Mouse (Mus musculus) MEL (cell line): Measurements from ENCODE around the gene AW549877. TPM values are rescaled to one million over a fixed set of nuclear protein-coding genes. Genes with fewer than 3 reads are reported as not detected.

Experiments used
- DNase-seq: peaks from one replicate; pipeline ENCODE4 v3.0.0; 2011; ENCODE audit warnings: low read depth, low spot score
- H3K27ac ChIP-seq: 2 replicates; pipeline ENCODE4 v1.5.1; 2012; ENCODE audit warnings: low read depth, mild to moderate bottlenecking, control low read depth, low read length, moderate library complexity; ENCODE audit not compliant: control insufficient read depth
- H3K27me3 ChIP-seq, 2 experiments: fragments of 150-350 bp in 1 of 2; sonication (generic) in 1 of 2; 2 replicates each; pipeline ENCODE4 v1.6.1; 2012; ENCODE audit warnings: low read length in 2 of 2, mild to moderate bottlenecking in 2 of 2, improper control_type of control experiment in 1 of 2, moderate library complexity in 1 of 2; ENCODE audit not compliant: insufficient read depth in 2 of 2, control insufficient read depth in 1 of 2
- H3K36me3 ChIP-seq, 2 experiments: 2 replicates each; pipeline ENCODE4 v1.6.1; 2012 to 2014; ENCODE audit warnings: low read length in 2 of 2, improper control_type of control experiment in 1 of 2, inconsistent platforms in 1 of 2, mild to moderate bottlenecking in 1 of 2; ENCODE audit not compliant: insufficient read depth in 2 of 2, control insufficient read depth in 1 of 2
- H3K4me1 ChIP-seq, 2 experiments: fragments of 150-350 bp in 1 of 2; sonication (generic) in 1 of 2; 2 replicates each; pipeline ENCODE4 v1.6.1; 2012; ENCODE audit warnings: low read length in 2 of 2, improper control_type of control experiment in 1 of 2, mild to moderate bottlenecking in 1 of 2; ENCODE audit not compliant: insufficient read depth in 2 of 2, control insufficient read depth in 1 of 2
- H3K4me3 ChIP-seq, 2 experiments: fragments of 150-350 bp in 1 of 2; sonication (generic) in 1 of 2; 2 replicates each; pipeline ENCODE4 v1.5.1; 2012; ENCODE audit warnings: low read depth in 2 of 2, low read length in 2 of 2, mild to moderate bottlenecking in 2 of 2, moderate library complexity in 2 of 2, control low read depth in 1 of 2, improper control_type of control experiment in 1 of 2; ENCODE audit not compliant: control insufficient read depth in 1 of 2, insufficient read depth in 1 of 2
- H3K79me2 ChIP-seq: 2 replicates; pipeline ENCODE4 v1.6.1; 2012; ENCODE audit warnings: mild to moderate bottlenecking, low read length, moderate library complexity; ENCODE audit not compliant: control insufficient read depth, poor library complexity, insufficient read depth
- H3K9ac ChIP-seq: 2 replicates; pipeline ENCODE4 v1.6.1; 2012; ENCODE audit warnings: low read depth, mild to moderate bottlenecking, control low read depth, low read length, moderate library complexity; ENCODE audit not compliant: control insufficient read depth, poor library complexity, severe bottlenecking
- H3K9me3 ChIP-seq: fragments of 150-350 bp; sonication (generic); replicated peaks from 2 replicates; pipeline ENCODE4 v1.6.1; 2012; ENCODE audit warnings: mild to moderate bottlenecking, low read length, improper control_type of control experiment, moderate library complexity; ENCODE audit not compliant: insufficient read depth
- CHD2 ChIP-seq: IDR thresholded peaks from 2 replicates; pipeline ENCODE4 v1.6.1; 2011; ENCODE audit warnings: low read length, improper control_type of control experiment
- CTCF ChIP-seq, 3 experiments: IDR thresholded peaks in 2 of 3; conservative IDR thresholded peaks in 1 of 3; 2 replicates each; pipeline ENCODE4 v1.5.1; 2011 to 2012; ENCODE audit warnings: low read length in 3 of 3, low read depth in 2 of 3, mild to moderate bottlenecking in 2 of 3, improper control_type of control experiment in 1 of 3, inconsistent platforms in 1 of 3, mixed read lengths in 1 of 3, moderate library complexity in 1 of 3; ENCODE audit not compliant: control insufficient read depth in 1 of 3, insufficient read depth in 1 of 3, poor library complexity in 1 of 3, severe bottlenecking in 1 of 3
- E2F4 ChIP-seq: IDR thresholded peaks from 2 replicates; pipeline ENCODE4 v1.6.1; 2011; ENCODE audit warnings: low read depth, low read length, improper control_type of control experiment, borderline replicate concordance
- ELF1 ChIP-seq: IDR thresholded peaks from 2 replicates; pipeline ENCODE4 v1.6.1; 2014; ENCODE audit warnings: low read depth, mild to moderate bottlenecking, inconsistent platforms, low read length, improper control_type of control experiment, moderate library complexity
- EP300 ChIP-seq, 2 experiments: IDR thresholded peaks; 2 replicates each; pipeline ENCODE4 v1.6.1; 2011; ENCODE audit warnings: improper control_type of control experiment in 2 of 2, low read length in 2 of 2, low read depth in 1 of 2, mild to moderate bottlenecking in 1 of 2
- ETS1 ChIP-seq: IDR thresholded peaks from 2 replicates; pipeline ENCODE4 v1.6.1; 2012; ENCODE audit warnings: low read depth, mild to moderate bottlenecking, inconsistent platforms, low read length, improper control_type of control experiment, moderate library complexity
- GABPA ChIP-seq: IDR thresholded peaks from 2 replicates; pipeline ENCODE4 v1.6.1; 2012; ENCODE audit warnings: low read depth, mild to moderate bottlenecking, inconsistent platforms, low read length, improper control_type of control experiment, moderate library complexity
- GATA1 ChIP-seq: IDR thresholded peaks from 2 replicates; pipeline ENCODE4 v1.6.1; 2011; ENCODE audit warnings: low read depth, low read length, improper control_type of control experiment
- HCFC1 ChIP-seq: IDR thresholded peaks from 2 replicates; pipeline ENCODE4 v1.6.1; 2012; ENCODE audit warnings: low read depth, mild to moderate bottlenecking, inconsistent platforms, low read length, improper control_type of control experiment, moderate library complexity
- JUND ChIP-seq: IDR thresholded peaks from 2 replicates; pipeline ENCODE4 v1.6.1; 2011; ENCODE audit warnings: low read depth, mild to moderate bottlenecking, improper control_type of control experiment, low read length
- KAT2A ChIP-seq: conservative IDR thresholded peaks from 2 replicates; pipeline ENCODE4 v1.6.1; 2012; ENCODE audit warnings: low read depth, low read length, improper control_type of control experiment, inconsistent platforms
- MAFK ChIP-seq: IDR thresholded peaks from 2 replicates; pipeline ENCODE4 v1.6.1; 2011; ENCODE audit warnings: low read depth, mild to moderate bottlenecking, low read length, improper control_type of control experiment, borderline replicate concordance
- MAX ChIP-seq: IDR thresholded peaks from 2 replicates; pipeline ENCODE4 v1.6.1; 2011; ENCODE audit warnings: low read length, improper control_type of control experiment
- MAZ ChIP-seq: IDR thresholded peaks from 2 replicates; pipeline ENCODE4 v1.6.1; 2012; ENCODE audit warnings: low read depth, mild to moderate bottlenecking, inconsistent platforms, low read length, improper control_type of control experiment
- MEF2A ChIP-seq: IDR thresholded peaks from 2 replicates; pipeline ENCODE4 v1.6.1; 2014; ENCODE audit warnings: low read depth, mild to moderate bottlenecking, inconsistent platforms, low read length, improper control_type of control experiment; ENCODE audit not compliant: poor library complexity, insufficient replicate concordance, severe bottlenecking; ENCODE audit errors: extremely low read depth
- MXI1 ChIP-seq: IDR thresholded peaks from 2 replicates; pipeline ENCODE4 v1.6.1; 2011; ENCODE audit warnings: mild to moderate bottlenecking, low read depth, low read length, improper control_type of control experiment
- MYB ChIP-seq: IDR thresholded peaks from 2 replicates; pipeline ENCODE4 v1.6.1; 2011; ENCODE audit warnings: mild to moderate bottlenecking, low read depth, low read length, improper control_type of control experiment
- MYC ChIP-seq: IDR thresholded peaks from 2 replicates; pipeline ENCODE4 v1.6.1; 2011; ENCODE audit warnings: low read depth, mild to moderate bottlenecking, low read length, improper control_type of control experiment, moderate library complexity
- NELFE ChIP-seq: IDR thresholded peaks from 2 replicates; pipeline ENCODE4 v1.6.1; 2011; ENCODE audit warnings: low read depth, low read length, improper control_type of control experiment
- POLR2A ChIP-seq, 2 experiments: IDR thresholded peaks; 2 replicates each; pipeline ENCODE4 v1.6.1; 2011 to 2012; ENCODE audit warnings: low read length in 2 of 2, mild to moderate bottlenecking in 2 of 2, control low read depth in 1 of 2, improper control_type of control experiment in 1 of 2, low read depth in 1 of 2, moderate library complexity in 1 of 2; ENCODE audit not compliant: control insufficient read depth in 1 of 2, insufficient read depth in 1 of 2, poor library complexity in 1 of 2
- POLR2AphosphoS2 ChIP-seq: IDR thresholded peaks from 2 replicates; pipeline ENCODE4 v1.6.1; 2011; ENCODE audit warnings: low read length, improper control_type of control experiment
- POLR2AphosphoS5 ChIP-seq: IDR thresholded peaks from 2 replicates; pipeline ENCODE4 v1.6.1; 2012; ENCODE audit warnings: low read depth, borderline replicate concordance, mild to moderate bottlenecking, inconsistent platforms, low read length, moderate library complexity, mixed read lengths
- RAD21 ChIP-seq: IDR thresholded peaks from 2 replicates; pipeline ENCODE4 v1.6.1; 2011; ENCODE audit warnings: mild to moderate bottlenecking, low read depth, low read length, improper control_type of control experiment
- RCOR1 ChIP-seq: IDR thresholded peaks from 2 replicates; pipeline ENCODE4 v1.6.1; 2012; ENCODE audit warnings: low read depth, mild to moderate bottlenecking, inconsistent platforms, low read length, improper control_type of control experiment
- SIN3A ChIP-seq: IDR thresholded peaks from 2 replicates; pipeline ENCODE4 v1.6.1; 2012; ENCODE audit warnings: low read length, improper control_type of control experiment, inconsistent platforms
- SMC3 ChIP-seq: IDR thresholded peaks from 2 replicates; pipeline ENCODE4 v1.6.1; 2011; ENCODE audit warnings: low read depth, low read length, improper control_type of control experiment
- TAL1 ChIP-seq: IDR thresholded peaks from 2 replicates; pipeline ENCODE4 v1.6.1; 2012; ENCODE audit warnings: mild to moderate bottlenecking, inconsistent platforms, low read length, moderate library complexity, mixed read lengths
- TBP ChIP-seq: IDR thresholded peaks from 2 replicates; pipeline ENCODE4 v1.8.0; 2011; ENCODE audit warnings: low read depth, low read length, improper control_type of control experiment
- TCF12 ChIP-seq: IDR thresholded peaks from 2 replicates; pipeline ENCODE4 v1.6.1; 2014; ENCODE audit warnings: low read depth, mild to moderate bottlenecking, inconsistent platforms, low read length, improper control_type of control experiment, moderate library complexity
- UBTF ChIP-seq: IDR thresholded peaks from 2 replicates; pipeline ENCODE4 v1.6.1; 2012; ENCODE audit warnings: low read depth, mild to moderate bottlenecking, inconsistent platforms, low read length, improper control_type of control experiment, moderate library complexity, borderline replicate concordance; ENCODE audit not compliant: insufficient read depth
- USF2 ChIP-seq, 2 experiments: IDR thresholded peaks; 2 replicates each; pipeline ENCODE4 v1.6.1; 2011 to 2012; ENCODE audit warnings: improper control_type of control experiment in 2 of 2, low read length in 2 of 2, borderline replicate concordance in 1 of 2, inconsistent platforms in 1 of 2, low read depth in 1 of 2, mild to moderate bottlenecking in 1 of 2; ENCODE audit not compliant: insufficient read depth in 1 of 2
- ZC3H11A ChIP-seq: IDR thresholded peaks from 2 replicates; pipeline ENCODE4 v1.6.1; 2012; ENCODE audit warnings: low read depth, mild to moderate bottlenecking, inconsistent platforms, low read length, improper control_type of control experiment
- ZKSCAN1 ChIP-seq: IDR thresholded peaks from 2 replicates; pipeline ENCODE4 v1.6.1; 2012; ENCODE audit warnings: low read depth, mild to moderate bottlenecking, inconsistent platforms, low read length, improper control_type of control experiment, moderate library complexity
- ZNF384 ChIP-seq: IDR thresholded peaks from 2 replicates; pipeline ENCODE4 v1.6.1; 2012; ENCODE audit warnings: low read depth, mild to moderate bottlenecking, inconsistent platforms, low read length, improper control_type of control experiment
- polyA plus RNA-seq, 2 experiments: library from polyadenylated mRNA; stranded (reverse) in 1 of 2; unstranded in 1 of 2; fragments of >175 nt in 1 of 2; fragments of >200 nt in 1 of 2; gene quantifications; 2 replicates each; pipeline versions ENCODE4 v1.2.1 to v1.2.4; 2012; ENCODE audit warnings: low replicate concordance in 2 of 2, low read depth in 1 of 2; ENCODE audit not compliant: insufficient read length in 2 of 2, insufficient read depth in 1 of 2, missing spikeins in 1 of 2
- total RNA-seq: library from RNA; depleted of rRNA; stranded (reverse); fragments of 300-350 nt; gene quantifications from 2 replicates; pipeline ENCODE4 v1.2.3, GENCODE M21; 2012; rRNA removed

AW549877 gene
- 4.2 and 5.0 TPM in 2 replicates for total RNA-seq
- polyA plus RNA-seq, result 10 to 100 TPM in 1 of 2 experiments, not detected in 1; 13.5 TPM

- peaks cover 10% of the 10 kb centered on the region for H3K79me2 ChIP-seq
- peak within 1 kb of the TSS; percentile 98 for H3K9ac ChIP-seq
- peak within 1 kb of the TSS; percentile 97 for H3K27ac ChIP-seq
- H3K4me1 ChIP-seq, result peaks cover 2 to 5% of the 10 kb centered on the region in 2 experiments; a peak in 2 of 4 replicates
- peak; percentile 99 for DNase-seq
- H3K9me3 ChIP-seq, result no peaks in the 10 kb centered on the region
- no peaks in the 10 kb centered on the region for H3K27me3 ChIP-seq
- peak within 1 kb of the TSS; percentile 89 to 100 for H3K4me3 ChIP-seq
- peaks cover 0 to 16% of the 10 kb centered on the region in 2 experiments; a peak in 2 of 4 replicates for H3K36me3 ChIP-seq
- peak; percentile 34 for TF ChIP-seq TCF12
- peak; percentile 57 for TF ChIP-seq CHD2
- TF ChIP-seq HCFC1, result peak; percentile 84
- peak; percentile 46; the same call in 1 of the 2 replicates for TF ChIP-seq KAT2A
- TF ChIP-seq SIN3A, result peak; percentile 94
- peak; percentile 43; the same call in 1 of the 2 replicates for TF ChIP-seq POLR2AphosphoS2
- no peak for TF ChIP-seq TBP
- peak; percentile 82 for TF ChIP-seq MAZ
- no peak for TF ChIP-seq UBTF
- TF ChIP-seq SMC3, result no peak
- TF ChIP-seq EP300 (IDR thresholded peaks at IDR 0.05; ENCODE audit: low read depth in 1 of 2, low read length in 2 of 2), result no peak; a peak in 1 of 4 replicates
- no peak for TF ChIP-seq JUND
- TF ChIP-seq ZC3H11A, result no peak
- TF ChIP-seq GABPA, result no peak
- TF ChIP-seq GATA1, result 0 out of 2 replicates have a peak, but pooled peaks have one; percentile 4
- TF ChIP-seq CTCF (IDR thresholded peaks at IDR 0.05 in 2 of 3, conservative IDR thresholded peaks at IDR 0.05 in 1 of 3; ENCODE audit: control insufficient read depth in 1 of 3, insufficient read depth in 1 of 3, low read depth in 2 of 3, low read length in 3 of 3, poor library complexity in 1 of 3, severe bottlenecking in 1 of 3), result no peak
- peak; percentile 79; the same call in 1 of the 2 replicates for TF ChIP-seq MXI1
- TF ChIP-seq NELFE, result peak; percentile 79
- TF ChIP-seq POLR2A (IDR thresholded peaks at IDR 0.05; ENCODE audit: control insufficient read depth in 1 of 2, insufficient read depth in 1 of 2, low read depth in 1 of 2, low read length in 2 of 2, poor library complexity in 1 of 2), result peak; percentile 59 to 92; a peak in 3 of 4 replicates
- TF ChIP-seq ZKSCAN1, result no peak
- peak; percentile 38; the same call in 1 of the 2 replicates for TF ChIP-seq MYB
- TF ChIP-seq RAD21, result no peak
- peak; percentile 88 for TF ChIP-seq MAX
- no peak for TF ChIP-seq MAFK
- TF ChIP-seq POLR2AphosphoS5, result no peak
- TF ChIP-seq USF2 (IDR thresholded peaks at IDR 0.05; ENCODE audit: borderline replicate concordance in 1 of 2, insufficient read depth in 1 of 2, low read depth in 1 of 2, low read length in 2 of 2), result peak; percentile 52 to 97; a peak in 3 of 4 replicates
- TF ChIP-seq MEF2A, result no peak
- TF ChIP-seq ETS1, result peak; percentile 96
- TF ChIP-seq ELF1, result no peak; the same call in 1 of the 2 replicates
- no peak; the same call in 1 of the 2 replicates for TF ChIP-seq RCOR1
- TF ChIP-seq E2F4, result peak; percentile 88
- no peak for TF ChIP-seq ZNF384
- TF ChIP-seq TAL1, result no peak
- TF ChIP-seq MYC, result no peak; the same call in none of the 2 replicates
Observed at GRCm38 (mm10) chr15:3995448-3996266, at the start of gene AW549877. TSS of gene AW549877 (minus strand) at chr15:3995744.
